Mouse (Mus musculus): ENCODE measurements around the gene Herc1.

Gene Herc1

GRCm38 (mm10) chr9:66349860-66350787 lies at the start of gene Herc1:
TSS of gene Herc1 (plus strand) at chr9:66350450.
- peak; percentile 95 for DNase-seq (ENCODE audit: low spot score)

- no peak for DNase-seq (ENCODE audit: low spot score)
Observed at GRCm38 (mm10) chr9:66304320-66305090, 45.7 kb upstream of the Herc1 start.

- peak; percentile 80 for DNase-seq (ENCODE audit: low spot score)
Observed at GRCm38 (mm10) chr9:66305121-66306112, 44.8 kb upstream of the Herc1 start.

GRCm38 (mm10) chr9:66306414-66306813 lies 43.8 kb upstream of the Herc1 start:
- no peak for DNase-seq (ENCODE audit: low spot score)

GRCm38 (mm10) chr9:66307341-66307740 lies 42.9 kb upstream of the Herc1 start:
- no peak for DNase-seq (ENCODE audit: low spot score)

GRCm38 (mm10) chr9:66308741-66309140 lies 41.5 kb upstream of the Herc1 start:
- DNase-seq (ENCODE audit: low spot score): no peak

GRCm38 (mm10) chr9:66311458-66311857 lies 38.8 kb upstream of the Herc1 start:
- DNase-seq (ENCODE audit: low spot score): no peak

GRCm38 (mm10) chr9:66316603-66317002 lies 33.6 kb upstream of the Herc1 start:
- no peak for DNase-seq (ENCODE audit: low spot score)

- no peak for DNase-seq (ENCODE audit: low spot score)
Observed at GRCm38 (mm10) chr9:66322010-66322931, 28.0 kb upstream of the Herc1 start.

- DNase-seq (ENCODE audit: low spot score): no peak
Observed at GRCm38 (mm10) chr9:66326879-66327278, 23.4 kb upstream of the Herc1 start.

GRCm38 (mm10) chr9:66329474-66329873 lies 20.8 kb upstream of the Herc1 start:
- DNase-seq (ENCODE audit: low spot score): no peak

GRCm38 (mm10) chr9:66330437-66330836 lies 19.8 kb upstream of the Herc1 start:
- no peak for DNase-seq (ENCODE audit: low spot score)

GRCm38 (mm10) chr9:66331548-66331947 lies 18.7 kb upstream of the Herc1 start:
- DNase-seq (ENCODE audit: low spot score): no peak

GRCm38 (mm10) chr9:66332393-66332792 lies 17.9 kb upstream of the Herc1 start:
- no peak for DNase-seq (ENCODE audit: low spot score)

GRCm38 (mm10) chr9:66337280-66337679 lies 13.0 kb upstream of the Herc1 start:
- no peak for DNase-seq (ENCODE audit: low spot score)

- no peak for DNase-seq (ENCODE audit: low spot score)
Observed at GRCm38 (mm10) chr9:66338005-66338782, 12.1 kb upstream of the Herc1 start.

- no peak for DNase-seq (ENCODE audit: low spot score)
Observed at GRCm38 (mm10) chr9:66339714-66340113, 10.5 kb upstream of the Herc1 start.

- no peak for DNase-seq (ENCODE audit: low spot score)
Observed at GRCm38 (mm10) chr9:66340394-66341094, 9.7 kb upstream of the Herc1 start.

- no peak for DNase-seq (ENCODE audit: low spot score)
Observed at GRCm38 (mm10) chr9:66347405-66348035, 2.7 kb upstream of the Herc1 start.

All from left cerebral cortex, adult 11 months (tissue).